Mouse (Mus musculus) heart, embryonic 13.5 days (tissue): ENCODE results near the gene Baiap3. TPM values are rescaled to one million over a fixed set of nuclear protein-coding genes. Genes with fewer than 3 reads are reported as not detected.
A peak's percentile ranks its signal among the peaks of the same experiment; 100 is the strongest.
"Not testable (repeated sequence)": the region's sequence is repeated elsewhere in the genome, so short reads cannot be mapped to it uniquely, and the experiment has no call there.

ENCODE experiments used
- ATAC-seq: fragments of 200-750 bp; cut with Nextera tagmentation; 2 replicates; pipeline ENCODE4 v1.8.0; 2017; ENCODE audit warnings: moderate TSS enrichment; ENCODE audit not compliant: insufficient number of reproducible peaks, low FRiP score, low TSS enrichment; ENCODE audit errors: extremely low read depth
- H3K27ac ChIP-seq: fragments of 300-500 bp; sonication (generic); replicated peaks from 2 replicates; pipeline ENCODE4 v1.5.1; 2015; ENCODE audit warnings: moderate library complexity, mild to moderate bottlenecking, inconsistent platforms
- H3K27me3 ChIP-seq: fragments of 300-500 bp; sonication (generic); replicated peaks from 2 replicates; pipeline ENCODE4 v1.6.1; 2015; ENCODE audit warnings: mild to moderate bottlenecking, inconsistent platforms
- H3K36me3 ChIP-seq: fragments of 300-500 bp; sonication (generic); 2 replicates; pipeline ENCODE4 v1.6.1; 2015; ENCODE audit warnings: mild to moderate bottlenecking, inconsistent platforms
- H3K4me1 ChIP-seq: fragments of 300-500 bp; sonication (generic); 2 replicates; pipeline ENCODE4 v1.6.1; 2015; ENCODE audit warnings: inconsistent platforms
- H3K4me2 ChIP-seq: fragments of 300-500 bp; sonication (generic); 2 replicates; pipeline ENCODE4 v1.6.1; 2015; ENCODE audit warnings: inconsistent platforms, mild to moderate bottlenecking, moderate library complexity
- H3K4me3 ChIP-seq: fragments of 300-500 bp; sonication (generic); 2 replicates; pipeline ENCODE4 v1.5.1; 2015; ENCODE audit warnings: moderate library complexity, mild to moderate bottlenecking, inconsistent platforms
- H3K9ac ChIP-seq: fragments of 300-500 bp; sonication (generic); 2 replicates; pipeline ENCODE4 v1.6.1; 2015; ENCODE audit warnings: inconsistent platforms, mild to moderate bottlenecking, moderate library complexity
- H3K9me3 ChIP-seq: fragments of 300-500 bp; sonication (generic); 2 replicates; pipeline ENCODE4 v1.6.1; 2016; ENCODE audit warnings: inconsistent platforms
- WGBS: fragments of 180-500 bp; shearing (Covaris S2); methylation state at CpG from one replicate; pipeline ENCODE4 v1.1.7; 2015; ENCODE audit warnings: mixed read lengths; 5-methylcytosine and 5-hydroxymethylcytosine counted together
- polyA plus RNA-seq: library from polyadenylated mRNA; unstranded; fragments of >200 nt; fragmentation: Nextera tagmentation; extraction: Ambion mirVana; gene quantifications from 2 replicates; pipeline ENCODE4 v1.2.1, GENCODE M21; 2015

Baiap3 gene
- polyA plus RNA-seq, 1 experiment from 2014 or later, result 0.57 TPM

- WGBS, result 6% methylated on average over 17 of the region's 28 CpGs
- Histone ChIP-seq H3K27ac (peak overlapping the region; percentile 77), H3K9ac (peak overlapping the region; percentile 69)
Measured at GRCm38 (mm10) chr17:25222504-25222940, 33.6 kb downstream of the Baiap3 start.

GRCm38 (mm10) chr17:25221821-25222503 is 34.2 kb downstream of the Baiap3 start:
- peak; percentile 68 for ATAC-seq

More at GRCm38 (mm10) chr17:25222504-25222940, 33.6 kb downstream of the Baiap3 start:
- Histone ChIP-seq H3K36me3 (peaks cover 49% of the 10 kb centered on the region), H3K4me2 (peak overlapping the region; percentile 87), H3K4me1 (peaks cover 18% of the 10 kb centered on the region), H3K4me3 (peak overlapping the region; percentile 61)
- not testable (repeated sequence) for H3K27me3 ChIP-seq, H3K9me3 ChIP-seq
- ATAC-seq, result peak; percentile 73

GRCm38 (mm10) chr17:25220746-25221145 is 35.4 kb downstream of the Baiap3 start:
- no peak for ATAC-seq
- H3K9ac ChIP-seq, result no peak overlapping the region; the same call in 1 of the 2 replicates
- no peaks in the 10 kb centered on the region for H3K9me3 ChIP-seq
- H3K4me3 ChIP-seq, result no peak overlapping the region
- no peak overlapping the region for H3K4me2 ChIP-seq
- peaks cover 49% of the 10 kb centered on the region for H3K36me3 ChIP-seq
- 0 out of 2 replicates have a peak, but pooled peaks cover 4% of the 10 kb centered on the region for H3K27me3 ChIP-seq
- 88% methylated on average over 1 of the region's 1 CpGs for WGBS
- H3K4me1 ChIP-seq, result peaks cover 18% of the 10 kb centered on the region
- no peak overlapping the region for H3K27ac ChIP-seq

More at GRCm38 (mm10) chr17:25221821-25222503, 34.2 kb downstream of the Baiap3 start:
- H3K4me3 ChIP-seq, result peak overlapping the region; percentile 61
- H3K4me1 ChIP-seq, result peaks cover 18% of the 10 kb centered on the region
- H3K36me3 ChIP-seq, result peaks cover 47% of the 10 kb centered on the region
- H3K27me3 ChIP-seq, result 0 out of 2 replicates have a peak, but pooled peaks cover 4% of the 10 kb centered on the region
- WGBS, result under 1% methylated on average over 16 of the region's 30 CpGs
- peak overlapping the region; percentile 87 for H3K4me2 ChIP-seq
- no peaks in the 10 kb centered on the region for H3K9me3 ChIP-seq
- H3K9ac ChIP-seq, result peak overlapping the region; percentile 80
- H3K27ac ChIP-seq, result peak overlapping the region; percentile 66

- no peak for ATAC-seq
Measured at GRCm38 (mm10) chr17:25219492-25220295, 36.5 kb downstream of the Baiap3 start.

GRCm38 (mm10) chr17:25218967-25219366 is 37.2 kb downstream of the Baiap3 start:
- Histone ChIP-seq H3K27me3 (0 out of 2 replicates have a peak, but pooled peaks cover 4% of the 10 kb centered on the region), H3K4me2 (no peak overlapping the region), H3K4me1 (peaks cover 18% of the 10 kb centered on the region), H3K9me3 (no peaks in the 10 kb centered on the region), H3K36me3 (peaks cover 64% of the 10 kb centered on the region), H3K27ac (no peak overlapping the region), H3K9ac (no peak overlapping the region), H3K4me3 (no peak overlapping the region)
- 76% methylated on average over 9 of the region's 9 CpGs for WGBS
- no peak for ATAC-seq

More at GRCm38 (mm10) chr17:25219492-25220295, 36.5 kb downstream of the Baiap3 start:
- H3K27me3 ChIP-seq, result 0 out of 2 replicates have a peak, but pooled peaks cover 4% of the 10 kb centered on the region
- no peaks in the 10 kb centered on the region for H3K9me3 ChIP-seq
- no peak overlapping the region for H3K4me3 ChIP-seq
- H3K4me1 ChIP-seq, result peaks cover 18% of the 10 kb centered on the region
- 89% methylated on average over 15 of the region's 15 CpGs for WGBS
- no peak overlapping the region for H3K9ac ChIP-seq
- peaks cover 56% of the 10 kb centered on the region for H3K36me3 ChIP-seq
- H3K27ac ChIP-seq, result no peak overlapping the region
- no peak overlapping the region for H3K4me2 ChIP-seq

GRCm38 (mm10) chr17:25215431-25215830 is 40.7 kb downstream of the Baiap3 start:
- no peak overlapping the region for H3K27ac ChIP-seq
- H3K9ac ChIP-seq, result no peak overlapping the region
- H3K4me3 ChIP-seq, result no peak overlapping the region
- H3K9me3 ChIP-seq, result no peaks in the 10 kb centered on the region
- H3K27me3 ChIP-seq, result 0 out of 2 replicates have a peak, but pooled peaks cover under 1% of the 10 kb centered on the region
- H3K4me1 ChIP-seq, result no peaks in the 10 kb centered on the region
- ATAC-seq, result no peak
- WGBS, result 84% methylated on average over 3 of the region's 3 CpGs
- H3K36me3 ChIP-seq, result peaks cover 97% of the 10 kb centered on the region
- no peak overlapping the region for H3K4me2 ChIP-seq

GRCm38 (mm10) chr17:25211705-25212104 is 44.5 kb downstream of the Baiap3 start:
- WGBS, result 60% methylated on average over 4 of the region's 4 CpGs
- H3K27ac ChIP-seq, result no peak overlapping the region
- no peak overlapping the region for H3K9ac ChIP-seq
- H3K4me3 ChIP-seq, result no peak overlapping the region
- ATAC-seq, result no peak
- peaks cover 99% of the 10 kb centered on the region for H3K36me3 ChIP-seq
- H3K4me2 ChIP-seq, result no peak overlapping the region
- H3K9me3 ChIP-seq, result no peaks in the 10 kb centered on the region
- no peaks in the 10 kb centered on the region for H3K4me1 ChIP-seq
- H3K27me3 ChIP-seq, result no peaks in the 10 kb centered on the region

- no peak for ATAC-seq
- no peaks in the 10 kb centered on the region for H3K9me3 ChIP-seq
- H3K9ac ChIP-seq, result no peak overlapping the region
- H3K4me2 ChIP-seq, result no peak overlapping the region
- H3K4me1 ChIP-seq, result no peaks in the 10 kb centered on the region
- no peak overlapping the region for H3K27ac ChIP-seq
- H3K4me3 ChIP-seq, result no peak overlapping the region
- H3K36me3 ChIP-seq, result peaks cover 98% of the 10 kb centered on the region
- no peaks in the 10 kb centered on the region for H3K27me3 ChIP-seq
- 76% methylated on average over 15 of the region's 15 CpGs for WGBS
Measured at GRCm38 (mm10) chr17:25210680-25211466, 45.3 kb downstream of the Baiap3 start.

GRCm38 (mm10) chr17:25210006-25210405 is 46.2 kb downstream of the Baiap3 start:
- 93% methylated on average over 4 of the region's 4 CpGs for WGBS
- no peak overlapping the region for H3K9ac ChIP-seq
- peaks cover 98% of the 10 kb centered on the region for H3K36me3 ChIP-seq
- H3K4me3 ChIP-seq, result no peak overlapping the region
- no peaks in the 10 kb centered on the region for H3K4me1 ChIP-seq
- H3K4me2 ChIP-seq, result no peak overlapping the region
- H3K9me3 ChIP-seq, result no peaks in the 10 kb centered on the region
- no peaks in the 10 kb centered on the region for H3K27me3 ChIP-seq
- no peak overlapping the region for H3K27ac ChIP-seq
- ATAC-seq, result no peak

GRCm38 (mm10) chr17:25202401-25202800 is 53.8 kb downstream of the Baiap3 start:
- Histone ChIP-seq H3K4me1 (no peaks in the 10 kb centered on the region), H3K9ac (no peak overlapping the region), H3K9me3 (no peaks in the 10 kb centered on the region), H3K36me3 (peaks cover 92% of the 10 kb centered on the region), H3K27me3 (no peaks in the 10 kb centered on the region), H3K27ac (no peak overlapping the region), H3K4me3 (no peak overlapping the region), H3K4me2 (no peak overlapping the region)
- ATAC-seq, result no peak
- WGBS, result 93% methylated on average over 4 of the region's 4 CpGs
